Mouse (Mus musculus): ENCODE results near the gene Mvd. TPM values are rescaled to one million over a fixed set of nuclear protein-coding genes. Genes with fewer than 3 reads are reported as not detected.

Mvd gene
- polyA plus RNA-seq, 1 experiment from 2014 or later = 15.9 TPM

DNA sequence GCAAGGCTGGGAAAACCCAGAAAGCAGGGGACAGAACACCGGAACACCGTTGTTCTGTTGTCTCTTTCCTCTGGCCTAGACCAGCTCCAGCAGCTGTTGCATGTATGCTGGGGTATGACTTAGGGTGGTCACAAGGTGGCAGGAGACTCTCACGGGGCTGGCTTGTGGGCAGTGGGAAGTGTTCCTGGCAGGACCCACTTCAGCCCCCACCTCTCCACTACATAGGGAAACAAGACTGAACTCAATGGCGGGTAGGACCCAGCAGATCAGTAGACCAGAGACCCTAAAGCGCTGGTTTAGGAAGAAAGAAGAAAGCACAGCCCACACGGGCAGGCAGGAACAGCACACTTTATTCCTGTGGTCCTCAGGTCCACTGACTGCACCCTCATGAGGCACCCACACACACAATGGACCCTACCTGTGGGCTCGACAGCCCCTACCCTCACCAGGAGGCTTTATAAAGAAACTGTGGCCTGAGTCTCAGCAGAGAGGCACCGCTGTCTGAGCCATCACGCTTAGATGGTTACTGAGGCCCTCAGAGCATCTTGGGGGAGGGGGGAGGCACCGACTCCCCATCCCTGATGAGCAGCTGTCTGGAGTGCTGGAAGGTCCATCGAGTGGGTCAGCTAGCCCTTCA lies 9.8 kb downstream of the Mvd start:
- no peaks in the 10 kb centered on the region for H3K27me3 ChIP-seq (ENCODE audit: control insufficient read depth, insufficient read depth, low read length)
- peak; percentile 20 for ATAC-seq (replicated peaks; ENCODE audit: extremely low read depth, insufficient read depth, low FRiP score)
- no peak overlapping the region for H3K9ac ChIP-seq (ENCODE audit: low read length)
- peak overlapping the region; percentile 78 for H3K27ac ChIP-seq (ENCODE audit: low read length)
- WGBS = 64% methylated on average over 11 of the region's 11 CpGs
- peak overlapping the region; percentile 79 for H3K4me2 ChIP-seq (ENCODE audit: low read depth, low read length)
- peaks cover 19% of the 10 kb centered on the region for H3K36me3 ChIP-seq (ENCODE audit: control insufficient read depth, insufficient read depth)
- H3K9me3 ChIP-seq (replicated peaks; ENCODE audit: control insufficient read depth, low read length) = peaks cover 3% of the 10 kb centered on the region
- peaks cover 18% of the 10 kb centered on the region for H3K4me1 ChIP-seq (ENCODE audit: control insufficient read depth, insufficient read depth, low read length)
- no peak overlapping the region; the same call in 1 of the 2 replicates for H3K4me3 ChIP-seq (ENCODE audit: low read length)

DNA sequence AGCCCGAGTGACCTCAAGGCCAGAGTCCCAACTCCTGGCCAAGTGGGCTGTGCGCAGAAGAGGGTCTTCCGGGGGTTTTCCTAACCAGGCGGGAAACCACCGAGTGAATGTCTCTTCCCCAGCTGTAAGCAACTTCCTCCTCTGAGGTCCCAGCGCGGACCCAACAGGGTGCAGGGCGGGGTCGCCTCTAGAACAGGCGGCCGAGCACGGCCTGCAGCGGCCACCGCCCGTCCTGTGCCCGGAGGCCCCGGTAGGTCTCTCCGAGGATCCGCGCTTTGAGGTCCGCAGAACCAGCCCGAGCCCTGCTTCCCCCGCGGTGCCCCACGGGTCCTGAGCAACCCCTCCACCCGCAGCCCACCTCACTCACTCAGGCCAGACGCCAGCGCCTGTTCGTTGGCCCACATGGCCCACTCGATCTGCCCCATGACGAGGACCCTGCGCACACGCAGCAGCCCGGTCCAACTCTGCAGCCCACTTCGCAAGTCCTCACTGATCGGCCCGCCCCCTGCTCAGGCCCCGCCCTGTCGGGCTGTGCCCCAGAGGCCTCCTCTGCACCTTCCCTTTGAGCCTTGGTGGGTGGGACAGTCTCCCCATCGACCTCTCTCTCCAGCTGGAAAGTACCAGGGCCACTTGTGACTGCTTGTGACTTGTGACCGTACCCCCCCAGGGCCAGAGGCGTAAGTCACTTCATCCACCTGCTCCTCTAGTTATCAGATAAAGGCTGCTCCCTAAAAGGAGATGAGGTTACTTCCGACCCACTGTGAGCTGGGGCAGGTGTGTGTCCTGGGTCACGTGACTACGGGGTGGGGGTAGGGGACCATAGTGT lies 10.6 kb downstream of the Mvd start, which contains the start of gene Cyba:
Cyba (minus strand) TSS at position 488 of the 826 bp plus-strand sequence.
- 3% methylated on average over 44 of the region's 45 CpGs for whole genome bisulfite sequencing
- Histone ChIP-seq H3K4me1 (ENCODE audit: control insufficient read depth, insufficient read depth, low read length) (peaks cover 14% of the 10 kb centered on the region), H3K36me3 (ENCODE audit: control insufficient read depth, insufficient read depth) (peaks cover 19% of the 10 kb centered on the region), H3K4me2 (ENCODE audit: low read depth, low read length) (peak within 1 kb of the TSS; percentile 79), H3K9me3 (replicated peaks; ENCODE audit: control insufficient read depth, low read length) (peaks cover 3% of the 10 kb centered on the region), H3K9ac (ENCODE audit: low read length) (peak within 1 kb of the TSS; percentile 83), H3K27ac (ENCODE audit: low read length) (peak within 1 kb of the TSS; percentile 78), H3K4me3 (ENCODE audit: low read length) (peak within 1 kb of the TSS; percentile 67), H3K27me3 (ENCODE audit: control insufficient read depth, insufficient read depth, low read length) (no peaks in the 10 kb centered on the region)
- peak; percentile 87 for ATAC-seq (replicated peaks; ENCODE audit: extremely low read depth, insufficient read depth, low FRiP score)

DNA sequence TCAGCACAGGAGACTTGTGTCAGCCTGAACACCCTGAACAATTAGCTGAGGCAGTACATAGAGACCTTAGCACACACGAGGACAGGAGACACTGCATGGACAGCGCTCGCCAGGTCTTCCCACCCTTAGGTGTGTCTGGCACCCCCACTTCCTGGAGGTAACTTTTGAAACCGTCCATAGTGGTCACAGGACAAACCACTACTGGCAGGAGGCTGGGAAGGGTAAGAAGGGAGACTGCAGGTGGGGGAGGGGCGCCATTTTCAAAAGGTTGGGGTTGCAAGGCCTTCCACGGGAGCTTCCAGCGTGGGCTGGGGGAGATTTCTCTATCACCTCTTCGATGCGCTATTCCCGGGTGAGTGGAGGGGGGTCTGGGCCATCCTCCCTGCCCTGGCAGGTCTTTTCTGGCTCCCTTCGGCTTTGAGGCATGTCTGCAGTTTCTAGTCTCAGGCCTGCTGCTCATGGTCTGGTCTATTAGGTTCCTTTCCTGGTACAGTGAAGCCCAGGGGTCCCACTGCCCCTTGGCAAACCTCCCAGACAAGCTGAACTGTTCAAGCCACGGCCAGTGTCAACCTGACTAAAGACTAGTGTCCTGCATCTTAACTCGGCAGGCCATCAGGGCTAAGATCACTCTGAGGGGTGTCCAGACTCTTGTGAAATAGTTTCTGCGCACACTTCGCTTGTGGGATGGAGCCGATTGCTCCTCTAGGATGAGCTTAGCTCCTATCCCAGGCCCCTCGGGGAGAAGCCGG lies 11.4 kb downstream of the Mvd start:
- Histone ChIP-seq H3K27me3 (ENCODE audit: control insufficient read depth, insufficient read depth, low read length) (no peaks in the 10 kb centered on the region), H3K4me3 (ENCODE audit: low read length) (peak overlapping the region; percentile 67), H3K9me3 (replicated peaks; ENCODE audit: control insufficient read depth, low read length) (peaks cover 3% of the 10 kb centered on the region), H3K27ac (ENCODE audit: low read length) (peak overlapping the region; percentile 78), H3K4me2 (ENCODE audit: low read depth, low read length) (peak overlapping the region; percentile 79), H3K36me3 (ENCODE audit: control insufficient read depth, insufficient read depth) (peaks cover 15% of the 10 kb centered on the region), H3K4me1 (ENCODE audit: control insufficient read depth, insufficient read depth, low read length) (peaks cover 14% of the 10 kb centered on the region), H3K9ac (ENCODE audit: low read length) (peak overlapping the region; percentile 83)
- no peak for ATAC-seq (replicated peaks; ENCODE audit: extremely low read depth, insufficient read depth, low FRiP score)
- 27% methylated on average over 18 of the region's 18 CpGs for WGBS

DNA sequence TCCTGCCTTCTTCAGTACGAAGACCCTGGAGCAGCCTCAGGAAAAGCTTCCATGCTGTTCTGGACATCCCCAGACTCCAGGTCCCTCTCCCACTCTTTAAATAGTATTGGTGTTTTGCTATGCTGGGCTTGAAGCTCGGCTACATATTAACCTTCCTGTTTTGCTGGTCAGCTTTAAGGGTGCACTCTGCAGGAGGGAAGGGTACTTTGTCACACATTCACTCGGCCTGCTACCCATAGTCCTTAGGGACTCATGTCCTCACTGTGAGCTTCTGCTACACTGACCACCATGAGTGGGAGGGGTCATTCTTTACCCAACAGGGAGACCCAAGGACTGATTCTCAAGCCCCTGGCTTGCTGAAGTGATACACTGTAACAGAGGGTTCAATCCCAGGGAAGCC lies 12.6 kb downstream of the Mvd start:
- Histone ChIP-seq H3K27me3 (ENCODE audit: control insufficient read depth, insufficient read depth, low read length) (no peaks in the 10 kb centered on the region), H3K9ac (ENCODE audit: low read length) (no peak overlapping the region), H3K9me3 (replicated peaks; ENCODE audit: control insufficient read depth, low read length) (peaks cover 3% of the 10 kb centered on the region), H3K4me3 (ENCODE audit: low read length) (no peak overlapping the region), H3K4me1 (ENCODE audit: control insufficient read depth, insufficient read depth, low read length) (peaks cover 14% of the 10 kb centered on the region), H3K36me3 (ENCODE audit: control insufficient read depth, insufficient read depth) (peaks cover 5% of the 10 kb centered on the region), H3K27ac (ENCODE audit: low read length) (no peak overlapping the region), H3K4me2 (ENCODE audit: low read depth, low read length) (no peak overlapping the region)
- no peak for ATAC-seq (replicated peaks; ENCODE audit: extremely low read depth, insufficient read depth, low FRiP score)
- WGBS = 81% methylated on average over 3 of the region's 3 CpGs

DNA sequence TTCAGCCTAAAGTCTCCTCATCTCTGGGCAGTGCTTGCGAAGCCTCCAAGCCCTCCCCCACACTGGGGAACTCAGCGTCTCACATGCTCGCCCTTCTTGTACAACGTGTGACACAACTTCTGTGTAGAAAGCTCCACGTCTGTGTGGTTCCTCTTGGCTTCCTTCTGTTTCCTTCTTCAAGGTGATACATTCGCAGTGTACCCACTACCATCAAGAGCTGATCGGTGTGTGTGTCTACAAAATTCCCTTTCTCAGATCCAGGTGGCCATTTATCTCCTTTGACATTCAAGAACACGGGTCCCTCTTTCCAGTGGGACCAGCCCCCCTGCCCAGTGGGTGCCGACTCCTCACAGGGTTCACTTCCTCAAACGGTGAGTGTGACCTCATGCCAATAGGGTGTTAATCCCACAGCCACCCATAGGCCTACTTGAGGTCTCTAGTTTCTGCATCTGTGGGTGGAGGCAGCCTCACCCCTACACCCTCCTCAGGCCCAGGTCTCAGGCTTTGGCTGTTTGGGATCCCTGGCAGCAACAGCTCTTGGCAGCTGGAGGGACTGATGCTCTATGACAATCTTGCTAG lies 13.1 kb downstream of the Mvd start:
- 72% methylated on average over 10 of the region's 10 CpGs for WGBS
- Histone ChIP-seq H3K27me3 (ENCODE audit: control insufficient read depth, insufficient read depth, low read length) (no peaks in the 10 kb centered on the region), H3K4me1 (ENCODE audit: control insufficient read depth, insufficient read depth, low read length) (peaks cover 14% of the 10 kb centered on the region), H3K9ac (ENCODE audit: low read length) (no peak overlapping the region), H3K9me3 (replicated peaks; ENCODE audit: control insufficient read depth, low read length) (no peaks in the 10 kb centered on the region; the same call in 1 of the 2 replicates), H3K4me2 (ENCODE audit: low read depth, low read length) (no peak overlapping the region), H3K4me3 (ENCODE audit: low read length) (no peak overlapping the region), H3K27ac (ENCODE audit: low read length) (no peak overlapping the region), H3K36me3 (ENCODE audit: control insufficient read depth, insufficient read depth) (no peaks in the 10 kb centered on the region; the same call in none of the 2 replicates)
- no peak for ATAC-seq (replicated peaks; ENCODE audit: extremely low read depth, insufficient read depth, low FRiP score)

DNA sequence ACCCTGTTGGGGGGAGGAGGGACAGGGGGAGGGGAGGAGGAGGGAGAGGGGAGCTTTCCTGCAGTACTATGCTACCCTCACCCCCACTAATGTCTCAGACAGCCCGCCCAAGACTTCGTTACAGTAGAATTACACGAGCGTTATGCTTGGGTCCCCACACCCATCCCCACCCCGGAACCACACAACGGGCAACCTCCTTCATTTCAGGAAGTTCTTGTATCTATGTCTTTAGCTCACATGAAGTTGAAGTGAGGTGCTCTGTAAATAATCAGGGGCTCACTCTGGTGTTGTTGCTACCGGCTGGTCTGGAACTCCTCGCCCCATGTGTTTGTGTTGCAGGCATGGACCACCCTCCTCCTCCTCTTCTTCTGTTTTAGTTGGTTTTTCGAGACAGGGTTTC lies 15.1 kb downstream of the Mvd start:
- H3K4me3 ChIP-seq (ENCODE audit: low read length) = no peak overlapping the region
- no peak overlapping the region for H3K4me2 ChIP-seq (ENCODE audit: low read depth, low read length)
- no peaks in the 10 kb centered on the region for H3K9me3 ChIP-seq (replicated peaks; ENCODE audit: control insufficient read depth, low read length)
- H3K36me3 ChIP-seq (ENCODE audit: control insufficient read depth, insufficient read depth) = no peaks in the 10 kb centered on the region; the same call in 1 of the 2 replicates
- ATAC-seq (replicated peaks; ENCODE audit: extremely low read depth, insufficient read depth, low FRiP score) = no peak
- no peak overlapping the region for H3K9ac ChIP-seq (ENCODE audit: low read length)
- H3K27ac ChIP-seq (ENCODE audit: low read length) = no peak overlapping the region
- WGBS = 81% methylated on average over 9 of the region's 9 CpGs
- no peaks in the 10 kb centered on the region for H3K27me3 ChIP-seq (ENCODE audit: control insufficient read depth, insufficient read depth, low read length)
- H3K4me1 ChIP-seq (ENCODE audit: control insufficient read depth, insufficient read depth, low read length) = peaks cover 23% of the 10 kb centered on the region

DNA sequence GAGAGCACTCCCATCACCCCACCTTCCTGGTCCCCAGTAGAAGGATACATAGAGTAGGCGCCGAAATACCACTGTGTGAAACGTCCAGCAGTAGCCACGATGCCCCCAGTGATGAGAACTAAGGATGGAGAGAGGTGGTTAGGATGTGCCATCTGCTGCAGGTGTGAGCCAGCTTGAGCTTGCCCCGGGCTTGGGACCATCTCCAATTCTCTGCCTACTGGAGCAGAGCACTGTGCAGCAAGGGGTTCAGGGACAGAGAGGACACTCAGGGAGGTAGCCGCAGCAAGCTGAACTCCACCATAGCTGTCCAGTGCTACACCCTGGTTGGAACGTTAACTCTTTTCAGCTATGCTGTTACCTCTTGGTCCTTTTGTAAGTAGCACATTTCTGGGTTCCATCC lies 15.6 kb downstream of the Mvd start:
- H3K27ac ChIP-seq (ENCODE audit: low read length) = no peak overlapping the region
- H3K4me3 ChIP-seq (ENCODE audit: low read length) = no peak overlapping the region
- H3K9ac ChIP-seq (ENCODE audit: low read length) = no peak overlapping the region
- H3K4me2 ChIP-seq (ENCODE audit: low read depth, low read length) = no peak overlapping the region
- no peaks in the 10 kb centered on the region for H3K27me3 ChIP-seq (ENCODE audit: control insufficient read depth, insufficient read depth, low read length)
- peaks cover 21% of the 10 kb centered on the region for H3K4me1 ChIP-seq (ENCODE audit: control insufficient read depth, insufficient read depth, low read length)
- WGBS = 92% methylated on average over 7 of the region's 7 CpGs
- no peaks in the 10 kb centered on the region; the same call in 1 of the 2 replicates for H3K36me3 ChIP-seq (ENCODE audit: control insufficient read depth, insufficient read depth)
- no peaks in the 10 kb centered on the region for H3K9me3 ChIP-seq (replicated peaks; ENCODE audit: control insufficient read depth, low read length)
- no peak for ATAC-seq (replicated peaks; ENCODE audit: extremely low read depth, insufficient read depth, low FRiP score)

DNA sequence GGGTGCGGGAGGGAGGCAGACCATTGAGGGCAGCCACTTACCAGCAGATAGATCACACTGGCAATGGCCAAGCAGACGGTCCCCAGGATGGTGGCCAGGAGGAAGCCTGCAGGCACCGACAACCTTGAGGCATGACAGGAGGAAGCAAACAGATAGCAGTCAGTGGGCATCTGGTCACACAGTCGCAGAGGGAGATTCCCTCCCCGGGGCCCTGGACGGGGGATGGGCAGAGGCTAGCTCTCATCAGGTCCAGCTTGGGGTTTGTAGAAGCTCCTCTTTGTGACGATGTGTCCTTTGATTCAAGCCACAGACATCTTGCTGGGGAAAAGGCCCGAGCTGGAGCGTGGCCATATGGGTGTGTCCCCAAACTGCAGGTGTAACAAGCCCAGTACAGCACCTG lies 17.1 kb downstream of the Mvd start:
- ATAC-seq (replicated peaks; ENCODE audit: extremely low read depth, insufficient read depth, low FRiP score) = no peak
- H3K36me3 ChIP-seq (ENCODE audit: control insufficient read depth, insufficient read depth) = no peaks in the 10 kb centered on the region; the same call in 1 of the 2 replicates
- no peak overlapping the region for H3K27ac ChIP-seq (ENCODE audit: low read length)
- no peak overlapping the region for H3K4me3 ChIP-seq (ENCODE audit: low read length)
- H3K9ac ChIP-seq (ENCODE audit: low read length) = no peak overlapping the region
- H3K9me3 ChIP-seq (replicated peaks; ENCODE audit: control insufficient read depth, low read length) = no peaks in the 10 kb centered on the region
- H3K27me3 ChIP-seq (ENCODE audit: control insufficient read depth, insufficient read depth, low read length) = no peaks in the 10 kb centered on the region
- H3K4me2 ChIP-seq (ENCODE audit: low read depth, low read length) = no peak overlapping the region
- 58% methylated on average over 9 of the region's 9 CpGs for WGBS
- peaks cover 10% of the 10 kb centered on the region for H3K4me1 ChIP-seq (ENCODE audit: control insufficient read depth, insufficient read depth, low read length)

Data from heart, embryonic 16.5 days (tissue).